Mouse (Mus musculus) lung, adult 2 months (tissue): ENCODE results near the gene Ogfrl1.

Experiments
- CTCF ChIP-seq: fragments of 200-500 bp; IDR thresholded peaks from 2 replicates; pipeline ENCODE4 v1.5.1; 2011; ENCODE audit warnings: mild to moderate bottlenecking, low read length, control low read depth; ENCODE audit not compliant: insufficient read depth
- POLR2A ChIP-seq: fragments of 200-500 bp; IDR thresholded peaks from 2 replicates; pipeline ENCODE4 v1.6.1; 2011; ENCODE audit warnings: low read depth, mild to moderate bottlenecking, control low read depth, low read length, borderline replicate concordance; ENCODE audit errors: extremely low read depth

DNA sequence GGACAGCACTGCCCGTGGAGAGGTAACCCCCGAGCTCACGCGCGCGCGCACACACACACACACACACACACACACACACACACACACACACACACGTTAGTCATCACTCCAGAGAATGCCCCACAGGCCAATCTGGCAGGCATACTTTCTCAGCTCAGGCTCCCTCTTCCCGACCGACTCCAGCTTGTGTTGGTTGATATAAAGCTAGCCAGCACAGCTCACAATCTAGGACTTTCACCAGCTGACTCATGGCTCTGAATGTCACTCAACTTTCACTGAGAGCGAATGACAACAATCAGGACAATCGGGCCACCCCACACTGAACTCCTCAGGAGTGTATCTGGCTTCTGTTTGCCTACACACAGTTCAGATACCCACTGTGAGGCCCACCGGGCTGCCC, 20.0 kb downstream of the Ogfrl1 start:
- TF ChIP-seq POLR2A (no peak), CTCF (no peak)
